8 mouse cellular contexts compared by ENCODE assay signal in the genomic region with DNA sequence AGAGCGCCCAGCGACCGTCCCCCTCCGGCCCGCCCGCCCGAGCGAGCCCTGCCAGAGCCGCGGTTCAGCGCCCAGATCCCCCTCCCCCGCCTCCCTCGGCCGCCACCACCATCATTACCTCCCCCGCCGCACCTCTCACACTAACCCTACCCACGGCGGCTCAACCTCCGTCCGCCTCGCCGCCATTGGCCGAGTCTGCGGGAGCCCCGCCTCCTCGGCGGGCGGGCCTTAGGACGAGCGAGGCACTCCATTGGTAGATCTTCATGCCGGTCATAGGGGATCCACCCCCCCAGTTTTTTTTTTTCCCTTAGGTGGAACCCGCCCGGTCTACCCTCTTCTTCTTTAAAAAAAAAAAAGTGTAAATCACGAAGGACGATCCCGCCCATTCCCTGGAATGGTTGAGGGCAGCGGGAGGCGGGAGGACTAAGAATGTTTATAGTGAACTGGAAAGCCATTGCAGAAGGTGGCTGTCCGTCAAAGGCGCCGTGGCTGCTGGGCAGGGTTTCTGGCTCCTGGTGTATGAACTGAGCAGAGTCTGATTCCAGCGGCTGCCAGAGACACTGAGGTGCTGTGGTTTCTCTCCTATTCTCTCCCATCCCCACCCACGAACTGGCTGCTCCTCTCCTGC. TPM values are rescaled to one million over a fixed set of nuclear protein-coding genes. Genes with fewer than 3 reads are reported as not detected.
DNase-seq lines count a peak whose midpoint lies in the region; ATAC-seq lines count a peak whose summit lies in the region.

No protein-coding gene starts in this region.

- H3K27me3 ChIP-seq in hindbrain, embryonic 15.5 days = no peaks in the 10 kb centered on the region

- peak; percentile 91 for DNase-seq in T-cell, adult 2 months (ENCODE audit: low spot score)
- DNase-seq in cerebellum, postnatal 36 days = peak; percentile 97 to 99
- DNase-seq in frontal cortex, postnatal 36 days (ENCODE audit: low spot score in 2 of 2) = peak; percentile 93 to 97
- DNase-seq in left cerebral cortex, adult 11 months (ENCODE audit: low spot score) = peak; percentile 92
- DNase-seq in lung, postnatal 4 days = peak; percentile 97
- DNase-seq in retina, postnatal 7 days (ENCODE audit: low read depth, low spot score) = peak; percentile 95
- DNase-seq in urinary bladder, adult 2 months (ENCODE audit: low spot score) = peak; percentile 92

- peak overlapping the region; percentile 93 for H3K9ac ChIP-seq in hindbrain, embryonic 15.5 days

- H3K4me3 ChIP-seq in hindbrain, embryonic 15.5 days = peak overlapping the region; percentile 77

- peaks cover 37% of the 10 kb centered on the region for H3K4me1 ChIP-seq in hindbrain, embryonic 15.5 days (replicated peaks)

- H3K9me3 ChIP-seq in hindbrain, embryonic 15.5 days = no peaks in the 10 kb centered on the region

- under 1% methylated on average over 28 of the region's 43 CpGs for WGBS in hindbrain, embryonic 15.5 days

- peak overlapping the region; percentile 96 for H3K27ac ChIP-seq in hindbrain, embryonic 15.5 days (replicated peaks)

- H3K36me3 ChIP-seq in hindbrain, embryonic 15.5 days = peaks cover 2% of the 10 kb centered on the region

- H3K4me2 ChIP-seq in hindbrain, embryonic 15.5 days = peak overlapping the region; percentile 78

- ATAC-seq in hindbrain, embryonic 15.5 days (ENCODE audit: low FRiP score, low read depth) = peak; percentile 100

RNA-seq across cellular contexts. Expression of a gene that starts 55.1 kb away (rescaled TPM):
- 18.8 and 20.1 TPM in 2 replicates for polyA plus RNA-seq in hindbrain, embryonic 15.5 days (2015; fragmentation: Nextera tagmentation; extraction: Ambion mirVana)
- 22.2 and 24.0 TPM in 2 replicates for polyA plus RNA-seq in urinary bladder, adult 2 months (2012; rRNA removed)

Comparison
In these comparisons a context has a peak if more than half of its experiments do, and no peak if none do; other contexts are left out.
1. Peak in every context shown above with its lines: DNase-seq, ATAC-seq, H3K4me3 ChIP-seq and H3K27ac ChIP-seq.